Mouse (Mus musculus): ENCODE results near the gene Zfp354a.
"Not testable (repeated sequence)": the region's sequence is repeated elsewhere in the genome, so short reads cannot be mapped to it uniquely, and the experiment has no call there.

Zfp354a gene

DNA sequence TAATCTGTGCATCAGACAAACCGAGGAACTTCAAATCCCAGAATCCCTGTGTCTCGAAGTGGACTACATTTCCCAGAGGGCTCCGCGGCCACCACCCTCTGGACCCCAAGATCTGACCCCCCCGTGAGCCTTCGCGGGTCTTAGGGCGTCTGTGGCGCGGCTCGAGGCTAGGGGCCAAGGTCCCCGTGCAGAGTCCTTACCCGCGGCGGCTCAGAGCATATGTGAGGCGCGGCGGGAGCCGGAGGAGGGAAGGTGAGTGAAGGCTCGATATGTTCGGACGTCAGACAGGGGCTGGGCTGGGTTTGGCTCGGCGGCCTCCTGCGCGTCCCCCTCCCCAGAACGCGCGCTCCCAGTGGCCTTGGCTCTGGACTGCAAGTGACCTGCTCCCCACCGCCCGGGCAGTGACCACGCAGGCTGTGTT, at the start of gene Zfp354a:
Gene Zfp354a, plus strand, starts transcription at position 107 of the 421 bp plus-strand sequence.
- peak; percentile 73 for DNase-seq

DNA sequence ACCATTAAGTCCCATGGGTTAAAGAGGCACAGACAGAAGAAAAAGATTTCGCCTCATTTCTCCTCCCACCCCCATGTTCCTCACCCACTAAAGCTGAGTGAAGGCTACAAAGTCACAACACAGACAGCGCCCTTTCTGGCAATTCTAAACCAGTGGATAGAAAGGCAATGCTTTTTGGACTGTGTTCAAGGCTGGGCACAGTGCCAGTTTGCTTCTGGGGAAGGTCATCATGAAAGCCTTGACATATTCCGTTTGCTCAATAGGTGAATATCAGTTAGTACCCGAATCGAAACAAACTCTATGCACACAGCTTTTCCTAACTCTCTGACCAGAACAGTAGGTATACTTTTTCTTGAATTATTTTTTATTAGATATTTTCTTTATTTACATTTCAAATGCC, 47.2 kb upstream of the Zfp354a start:
- no peak for DNase-seq

DNA sequence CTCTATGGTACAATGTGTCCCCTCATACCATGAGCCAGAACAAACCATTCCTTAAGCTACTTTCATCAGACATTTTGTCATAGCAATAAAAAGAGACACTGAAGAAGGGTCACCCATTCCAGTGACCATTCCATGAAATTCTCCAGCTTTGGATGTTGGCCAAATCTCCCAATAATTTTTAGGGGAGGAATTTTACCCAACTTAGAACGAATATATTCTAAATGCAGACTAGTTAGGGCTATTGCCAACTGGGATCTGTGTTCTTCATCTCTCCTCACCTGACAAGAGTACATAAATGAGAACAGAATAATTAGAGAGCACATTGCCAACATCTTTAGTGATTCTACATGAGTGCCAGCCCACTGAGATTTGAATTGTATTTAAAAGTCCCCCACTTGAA, 45.1 kb upstream of the Zfp354a start, which contains the start of gene Olfr54:
Gene Olfr54, plus strand, starts transcription at position 301 of the 400 bp plus-strand sequence.
- DNase-seq = no peak

- DNase-seq = no peak
Observed at GRCm38 (mm10) chr11:51016341-51016740, 42.7 kb upstream of the Zfp354a start.

GRCm38 (mm10) chr11:51026811-51027210, 32.2 kb upstream of the Zfp354a start:
- not testable (repeated sequence) for DNase-seq

- DNase-seq = not testable (repeated sequence)
Observed at GRCm38 (mm10) chr11:51029381-51029780, 29.7 kb upstream of the Zfp354a start.

DNA sequence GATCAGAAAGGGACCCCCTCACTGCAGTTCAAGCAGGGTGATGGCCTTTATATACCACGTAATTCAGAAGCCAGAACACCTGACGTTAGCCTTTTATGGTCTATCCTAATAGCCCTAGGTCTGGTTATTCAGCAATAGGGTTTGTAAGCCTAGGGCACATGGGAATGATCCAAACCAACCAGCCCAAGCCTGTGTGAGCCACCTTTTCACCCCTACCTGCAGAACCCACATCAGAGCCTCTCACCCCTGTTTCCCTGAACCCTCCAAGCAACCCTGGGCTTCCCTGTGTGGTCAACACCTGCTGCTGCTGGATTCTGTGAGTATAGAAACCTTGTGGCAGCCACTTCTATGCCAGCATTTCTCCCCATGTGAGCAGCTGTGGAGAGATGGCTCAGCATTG, 28.8 kb upstream of the Zfp354a start:
- no peak for DNase-seq

GRCm38 (mm10) chr11:51032851-51033250, 26.2 kb upstream of the Zfp354a start:
- DNase-seq = peak; percentile 9

GRCm38 (mm10) chr11:51034141-51034540, 24.9 kb upstream of the Zfp354a start:
- not testable (repeated sequence) for DNase-seq

DNA sequence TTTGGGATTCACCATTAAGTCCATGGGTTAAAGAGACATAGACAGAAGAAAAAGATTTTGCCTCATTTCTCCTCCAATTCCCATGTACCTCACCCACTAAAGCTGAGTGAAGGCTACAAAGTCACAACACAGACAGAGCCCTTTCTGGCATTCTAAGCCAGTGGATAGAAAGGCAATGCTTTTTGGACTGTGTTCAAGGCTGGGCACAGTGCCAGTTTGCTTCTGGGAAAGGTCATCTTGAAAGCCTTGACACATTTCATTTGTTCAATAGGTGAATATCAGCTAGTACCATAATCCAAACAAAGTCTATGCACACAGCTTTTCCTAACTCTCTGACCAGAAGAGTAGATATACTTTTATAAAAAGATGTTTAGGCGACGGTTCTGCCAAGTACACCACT, 23.1 kb upstream of the Zfp354a start:
- no peak for DNase-seq

DNA sequence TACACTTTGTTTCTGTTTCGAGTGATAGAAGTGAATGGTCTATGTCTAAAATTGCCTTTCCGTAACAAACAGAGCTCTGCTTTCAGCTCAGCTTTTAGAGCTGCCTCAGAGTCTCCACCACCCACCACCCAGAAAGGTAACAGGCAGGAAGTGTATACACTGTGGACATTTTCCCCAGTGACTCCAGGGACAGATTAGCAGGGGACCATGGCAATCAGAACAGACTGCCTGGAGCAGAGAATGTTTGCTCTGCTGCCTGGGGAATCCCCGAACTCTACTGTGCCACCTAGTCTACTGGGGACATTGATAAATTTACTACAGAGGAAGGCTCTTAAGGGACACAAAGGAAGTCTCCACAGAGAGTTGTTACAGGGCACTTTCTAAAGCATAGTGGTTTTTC, 14.3 kb upstream of the Zfp354a start:
- DNase-seq = not testable (repeated sequence)

DNA sequence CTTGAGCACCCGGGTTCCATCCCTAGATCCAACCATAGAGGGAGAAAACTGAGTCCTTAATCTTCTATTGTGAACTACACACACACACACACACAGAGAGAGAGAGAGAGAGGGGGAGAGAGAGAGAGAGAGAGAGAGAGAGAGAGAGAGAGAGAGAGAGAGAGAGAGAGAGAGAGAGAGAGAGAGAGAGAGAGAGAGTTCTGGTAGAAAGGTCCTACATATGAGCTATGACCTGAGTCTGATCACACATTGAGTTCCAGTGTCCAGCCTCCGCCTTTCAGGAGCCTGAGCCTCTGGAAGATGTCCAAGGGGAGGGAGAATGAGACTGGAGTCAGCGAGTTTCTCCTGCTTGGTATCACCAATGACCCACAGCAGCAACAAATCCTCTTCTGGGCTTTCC, 11.2 kb upstream of the Zfp354a start, which contains the start of gene Olfr1375:
Gene Olfr1375, plus strand, starts transcription at position 301 of the 400 bp plus-strand sequence.
- DNase-seq = not testable (repeated sequence)

GRCm38 (mm10) chr11:51051678-51052077, 7.4 kb upstream of the Zfp354a start:
- no peak for DNase-seq

DNA sequence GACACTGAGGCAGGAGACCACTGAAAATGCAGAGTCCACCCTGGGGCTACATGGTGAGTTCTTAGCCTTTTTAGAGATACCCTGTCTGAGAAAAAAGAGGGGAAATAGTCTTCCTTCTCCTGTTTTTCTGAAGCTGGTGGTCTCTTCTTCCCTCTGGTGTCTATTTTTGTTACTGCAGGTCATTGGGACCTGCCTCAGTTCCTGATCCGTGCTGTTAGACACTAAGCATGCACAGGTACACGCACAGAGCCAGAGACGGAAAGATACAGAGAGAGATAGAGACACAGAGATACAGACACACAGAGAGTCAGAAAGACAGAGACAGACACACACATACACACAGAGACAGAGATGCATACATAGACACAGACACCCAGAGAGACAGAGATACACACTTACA, 5.8 kb upstream of the Zfp354a start:
- no peak for DNase-seq

GRCm38 (mm10) chr11:51059640-51060039, 583 bp downstream of the Zfp354a start:
- DNase-seq = no peak

- DNase-seq = no peak
Observed at GRCm38 (mm10) chr11:51060981-51061380, 1.9 kb downstream of the Zfp354a start.

DNA sequence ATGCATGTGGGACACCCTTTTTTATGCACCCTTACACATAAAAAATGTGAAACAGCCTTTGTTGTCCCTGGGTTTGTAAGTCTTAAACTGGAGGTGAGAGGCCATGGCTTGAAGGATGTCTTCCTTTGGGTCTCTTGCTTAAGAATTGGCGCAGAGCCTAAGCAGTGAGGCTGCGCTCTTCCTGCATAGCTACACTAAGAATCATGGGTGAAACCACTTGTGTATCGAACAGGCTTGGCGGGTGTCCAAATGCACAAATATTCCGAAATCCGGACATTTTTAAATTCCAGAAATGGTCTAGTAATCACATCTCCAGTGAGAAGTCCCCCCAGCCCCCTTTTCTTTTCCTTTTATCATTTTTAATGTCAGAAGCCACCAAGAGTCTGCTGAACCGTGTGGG, 4.2 kb downstream of the Zfp354a start:
- DNase-seq = no peak

GRCm38 (mm10) chr11:51063841-51064240, 4.8 kb downstream of the Zfp354a start:
- no peak for DNase-seq

DNA sequence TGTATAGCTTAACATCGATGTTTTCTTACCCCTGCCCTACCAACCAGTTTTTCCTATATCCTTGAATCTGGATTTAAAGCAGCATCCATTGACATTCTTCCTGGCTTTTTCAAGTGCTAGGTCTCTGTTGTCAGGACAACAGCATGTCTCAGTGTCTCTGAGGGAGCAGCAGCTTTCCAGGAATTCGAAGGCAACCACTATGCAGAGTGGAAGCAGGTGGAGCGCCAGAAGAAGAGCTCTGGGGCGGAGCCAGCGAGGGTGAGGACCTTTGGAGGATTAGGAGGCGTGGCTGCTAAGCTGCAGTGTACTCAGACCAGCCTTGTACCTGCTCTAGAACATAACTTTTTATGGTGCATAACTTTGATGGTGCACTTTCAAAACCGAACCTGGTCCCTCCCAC, 25.5 kb downstream of the Zfp354a start:
- DNase-seq = peak; percentile 27

- DNase-seq = no peak
Observed at GRCm38 (mm10) chr11:51085269-51085668, 26.2 kb downstream of the Zfp354a start.

DNA sequence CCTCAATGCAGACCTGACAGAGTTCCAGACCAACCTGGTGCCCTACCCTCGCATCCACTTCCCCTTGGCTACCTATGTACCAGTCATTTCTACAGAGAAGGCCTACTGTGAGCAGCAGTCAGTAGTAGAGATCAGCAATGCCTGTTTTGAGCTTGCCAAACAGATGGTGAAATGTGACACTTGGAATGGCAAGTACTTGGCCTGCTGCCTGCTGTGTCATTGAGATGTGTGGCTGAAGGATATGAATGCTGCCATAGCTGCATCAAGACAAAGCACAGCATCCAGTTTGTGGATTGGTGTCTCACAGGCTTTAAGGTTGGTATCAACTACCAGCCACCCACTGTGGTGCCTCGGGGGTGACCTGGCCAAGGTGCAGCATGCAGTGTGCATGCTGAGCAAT, 48.2 kb downstream of the Zfp354a start:
- no peak for DNase-seq

GRCm38 (mm10) chr11:51110621-51111020, 51.6 kb downstream of the Zfp354a start:
- DNase-seq = no peak
